Mouse (Mus musculus): Measurements from ENCODE around the gene Tigd4.

Gene Tigd4

GRCm38 (mm10) chr3:84615050-84615855 lies 21.9 kb downstream of the Tigd4 start:
- DNase-seq (ENCODE audit: low spot score) = no peak

- no peak for DNase-seq (ENCODE audit: low spot score)
Observed at GRCm38 (mm10) chr3:84615856-84616225, 22.5 kb downstream of the Tigd4 start.

GRCm38 (mm10) chr3:84618627-84619026 lies 25.3 kb downstream of the Tigd4 start:
- DNase-seq (ENCODE audit: low spot score) = no peak

- DNase-seq (ENCODE audit: low spot score) = no peak
Observed at GRCm38 (mm10) chr3:84619056-84619455, 25.7 kb downstream of the Tigd4 start.

GRCm38 (mm10) chr3:84619725-84620124 lies 26.4 kb downstream of the Tigd4 start:
- DNase-seq (ENCODE audit: low spot score) = no peak

- DNase-seq (ENCODE audit: low spot score) = no peak
Observed at GRCm38 (mm10) chr3:84622026-84622425, 28.7 kb downstream of the Tigd4 start.

GRCm38 (mm10) chr3:84631586-84631985 lies 38.2 kb downstream of the Tigd4 start:
- no peak for DNase-seq (ENCODE audit: low spot score)

- DNase-seq (ENCODE audit: low spot score) = no peak
Observed at GRCm38 (mm10) chr3:84637095-84637494, 43.7 kb downstream of the Tigd4 start.

GRCm38 (mm10) chr3:84637890-84638578 lies 44.7 kb downstream of the Tigd4 start:
- no peak for DNase-seq (ENCODE audit: low spot score)

- DNase-seq (ENCODE audit: low spot score) = no peak
Observed at GRCm38 (mm10) chr3:84638858-84639257, 45.5 kb downstream of the Tigd4 start.

- DNase-seq (ENCODE audit: low spot score) = no peak
Observed at GRCm38 (mm10) chr3:84639767-84640500, 46.6 kb downstream of the Tigd4 start.

- no peak for DNase-seq (ENCODE audit: low spot score)
Observed at GRCm38 (mm10) chr3:84640536-84640935, 47.2 kb downstream of the Tigd4 start.

- DNase-seq (ENCODE audit: low spot score) = no peak
Observed at GRCm38 (mm10) chr3:84641391-84641790, 48.0 kb downstream of the Tigd4 start.

- DNase-seq (ENCODE audit: low spot score) = no peak
Observed at GRCm38 (mm10) chr3:84642942-84643341, 49.6 kb downstream of the Tigd4 start.

GRCm38 (mm10) chr3:84645156-84646006 lies 52.0 kb downstream of the Tigd4 start:
- no peak for DNase-seq (ENCODE audit: low spot score)

- DNase-seq (ENCODE audit: low spot score) = no peak
Observed at GRCm38 (mm10) chr3:84646007-84646290, 52.6 kb downstream of the Tigd4 start.

GRCm38 (mm10) chr3:84646331-84646845 lies 53.0 kb downstream of the Tigd4 start:
- DNase-seq (ENCODE audit: low spot score) = no peak
